Mouse (Mus musculus): Measurements from ENCODE around the gene Ppm1g. TPM values are rescaled to one million over a fixed set of nuclear protein-coding genes. Genes with fewer than 3 reads are reported as not detected.
"Not testable (repeated sequence)": the region's sequence is repeated elsewhere in the genome, so short reads cannot be mapped to it uniquely, and the experiment has no call there.

The Ppm1g gene
- polyA plus RNA-seq, 1 experiment = not detected

- no peak overlapping the region for H3K4me3 ChIP-seq (ENCODE audit: insufficient read depth, low read depth, low read length)
- WGBS = 93% methylated on average over 9 of the region's 9 CpGs
- no peak for TF ChIP-seq CTCF (IDR thresholded peaks at IDR 0.05; ENCODE audit: insufficient read depth, low read depth, low read length)
- TF ChIP-seq POLR2A (IDR thresholded peaks at IDR 0.05; ENCODE audit: insufficient read depth, low read depth, low read length) = no peak
- no peak overlapping the region for H3K27ac ChIP-seq (ENCODE audit: insufficient read depth, low read depth, low read length)
- H3K4me1 ChIP-seq (ENCODE audit: control insufficient read depth, insufficient read depth, low read length) = 0 out of 2 replicates have a peak, but pooled peaks cover 2% of the 10 kb centered on the region
These were observed 2.2 kb upstream of the Ppm1g start for GRCm38 (mm10) chr5:31222696-31223095.

- TF ChIP-seq CTCF (IDR thresholded peaks at IDR 0.05; ENCODE audit: insufficient read depth, low read depth, low read length) (no peak), POLR2A (IDR thresholded peaks at IDR 0.05; ENCODE audit: insufficient read depth, low read depth, low read length) (no peak)
- WGBS = 8% methylated on average over 11 of the region's 11 CpGs
These were observed 938 bp upstream of the Ppm1g start for GRCm38 (mm10) chr5:31221304-31221945.

GRCm38 (mm10) chr5:31219911-31220447 lies 508 bp downstream of the Ppm1g start:
- H3K27ac ChIP-seq (ENCODE audit: insufficient read depth, low read depth, low read length) = peak overlapping the region; percentile 64
- 0 out of 2 replicates have a peak, but pooled peaks cover 2% of the 10 kb centered on the region for H3K4me1 ChIP-seq (ENCODE audit: control insufficient read depth, insufficient read depth, low read length)
- peak overlapping the region; percentile 97 for H3K4me3 ChIP-seq (ENCODE audit: insufficient read depth, low read depth, low read length)
- WGBS = under 1% methylated on average over 40 of the region's 40 CpGs
- TF ChIP-seq CTCF (IDR thresholded peaks at IDR 0.05; ENCODE audit: insufficient read depth, low read depth, low read length) (no peak), POLR2A (IDR thresholded peaks at IDR 0.05; ENCODE audit: insufficient read depth, low read depth, low read length) (no peak)

More at GRCm38 (mm10) chr5:31221304-31221945, 938 bp upstream of the Ppm1g start:
- Histone ChIP-seq H3K27ac (ENCODE audit: insufficient read depth, low read depth, low read length) (peak overlapping the region; percentile 54; the same call in 1 of the 2 replicates), H3K4me3 (ENCODE audit: insufficient read depth, low read depth, low read length) (peak overlapping the region; percentile 97), H3K4me1 (ENCODE audit: control insufficient read depth, insufficient read depth, low read length) (0 out of 2 replicates have a peak, but pooled peaks cover 2% of the 10 kb centered on the region)

GRCm38 (mm10) chr5:31219474-31219873 lies 1.0 kb downstream of the Ppm1g start:
- TF ChIP-seq CTCF (IDR thresholded peaks at IDR 0.05; ENCODE audit: insufficient read depth, low read depth, low read length) (no peak), POLR2A (IDR thresholded peaks at IDR 0.05; ENCODE audit: insufficient read depth, low read depth, low read length) (no peak)
- Histone ChIP-seq H3K4me1 (ENCODE audit: control insufficient read depth, insufficient read depth, low read length) (0 out of 2 replicates have a peak, but pooled peaks cover 2% of the 10 kb centered on the region), H3K27ac (ENCODE audit: insufficient read depth, low read depth, low read length) (no peak overlapping the region), H3K4me3 (ENCODE audit: insufficient read depth, low read depth, low read length) (peak overlapping the region; percentile 97)
- WGBS = 1% methylated on average over 11 of the region's 11 CpGs

GRCm38 (mm10) chr5:31219070-31219469 lies 1.4 kb downstream of the Ppm1g start:
- WGBS = 3% methylated on average over 2 of the region's 2 CpGs
- Histone ChIP-seq H3K4me1 (ENCODE audit: control insufficient read depth, insufficient read depth, low read length) (0 out of 2 replicates have a peak, but pooled peaks cover 2% of the 10 kb centered on the region), H3K4me3 (ENCODE audit: insufficient read depth, low read depth, low read length) (no peak overlapping the region), H3K27ac (ENCODE audit: insufficient read depth, low read depth, low read length) (no peak overlapping the region)
- TF ChIP-seq POLR2A (IDR thresholded peaks at IDR 0.05; ENCODE audit: insufficient read depth, low read depth, low read length) = no peak
- no peak for TF ChIP-seq CTCF (IDR thresholded peaks at IDR 0.05; ENCODE audit: insufficient read depth, low read depth, low read length)

- Histone ChIP-seq H3K27ac (ENCODE audit: insufficient read depth, low read depth, low read length) (no peak overlapping the region), H3K4me1 (ENCODE audit: control insufficient read depth, insufficient read depth, low read length) (0 out of 2 replicates have a peak, but pooled peaks cover 2% of the 10 kb centered on the region), H3K4me3 (ENCODE audit: insufficient read depth, low read depth, low read length) (no peak overlapping the region)
- WGBS = 57% methylated on average over 7 of the region's 7 CpGs
- TF ChIP-seq CTCF (IDR thresholded peaks at IDR 0.05; ENCODE audit: insufficient read depth, low read depth, low read length) = no peak
- TF ChIP-seq POLR2A (IDR thresholded peaks at IDR 0.05; ENCODE audit: insufficient read depth, low read depth, low read length) = no peak
These were observed 2.2 kb downstream of the Ppm1g start for GRCm38 (mm10) chr5:31218294-31218693.

GRCm38 (mm10) chr5:31216554-31216953 lies 3.9 kb downstream of the Ppm1g start:
- H3K4me3 ChIP-seq (ENCODE audit: insufficient read depth, low read depth, low read length); H3K27ac ChIP-seq (ENCODE audit: insufficient read depth, low read depth, low read length); H3K4me1 ChIP-seq (ENCODE audit: control insufficient read depth, insufficient read depth, low read length): not testable (repeated sequence)
- 82% methylated on average over 6 of the region's 6 CpGs for WGBS

- peaks cover 17% of the 10 kb centered on the region for H3K4me1 ChIP-seq (ENCODE audit: control insufficient read depth, insufficient read depth, low read length)
- H3K4me3 ChIP-seq (ENCODE audit: insufficient read depth, low read depth, low read length) = no peak overlapping the region
- no peak for TF ChIP-seq POLR2A (IDR thresholded peaks at IDR 0.05; ENCODE audit: insufficient read depth, low read depth, low read length)
- no peak for TF ChIP-seq CTCF (IDR thresholded peaks at IDR 0.05; ENCODE audit: insufficient read depth, low read depth, low read length)
- H3K27ac ChIP-seq (ENCODE audit: insufficient read depth, low read depth, low read length) = no peak overlapping the region
- WGBS = 94% methylated on average over 6 of the region's 6 CpGs
These were observed 16.1 kb downstream of the Ppm1g start for GRCm38 (mm10) chr5:31204421-31204820.

GRCm38 (mm10) chr5:31203866-31204265 lies 16.6 kb downstream of the Ppm1g start:
- no peak overlapping the region for H3K27ac ChIP-seq (ENCODE audit: insufficient read depth, low read depth, low read length)
- WGBS = 98% methylated on average over 2 of the region's 2 CpGs
- no peak overlapping the region for H3K4me3 ChIP-seq (ENCODE audit: insufficient read depth, low read depth, low read length)
- peaks cover 17% of the 10 kb centered on the region for H3K4me1 ChIP-seq (ENCODE audit: control insufficient read depth, insufficient read depth, low read length)
- TF ChIP-seq CTCF (IDR thresholded peaks at IDR 0.05; ENCODE audit: insufficient read depth, low read depth, low read length) (no peak), POLR2A (IDR thresholded peaks at IDR 0.05; ENCODE audit: insufficient read depth, low read depth, low read length) (no peak)
